Mouse (Mus musculus): ENCODE measurements around the gene Reln.

- no peak for TF ChIP-seq CTCF (IDR thresholded peaks at IDR 0.05; ENCODE audit: extremely low read depth, insufficient read depth, low read length)
- TF ChIP-seq POLR2A (IDR thresholded peaks at IDR 0.05; ENCODE audit: extremely low read depth, insufficient read depth, low read length): no peak
Measured at GRCm38 (mm10) chr5:22190333-22190732, 154.2 kb downstream of the Reln start.
